Mouse (Mus musculus): Measurements from ENCODE around the gene Olfr275.
"Not testable (repeated sequence)": the region's sequence is repeated elsewhere in the genome, so short reads cannot be mapped to it uniquely, and the experiment has no call there.

Gene Olfr275

GRCm38 (mm10) chr4:52814304-52814703, at the start of gene Olfr275:
Gene Olfr275, plus strand, starts transcription at chr4:52814604.
- in situ Hi-C loops (cut with MboI, MseI), result no loop called here

GRCm38 (mm10) chr4:52765612-52766011, 48.8 kb upstream of the Olfr275 start:
- in situ Hi-C loops (cut with MboI, MseI), result no loop called here

GRCm38 (mm10) chr4:52772186-52772585, 42.2 kb upstream of the Olfr275 start:
- in situ Hi-C loops (cut with MboI, MseI), result no loop called here

- in situ Hi-C loops (cut with MboI, MseI), result no loop called here
Measured at GRCm38 (mm10) chr4:52800013-52800412, 14.4 kb upstream of the Olfr275 start.

- in situ Hi-C loops (cut with MboI, MseI), result no loop called here
Measured at GRCm38 (mm10) chr4:52811871-52812270, 2.5 kb upstream of the Olfr275 start.

- in situ Hi-C loops (cut with MboI, MseI), result loop anchor here (10.0 kb wide), 1 partner anchor 897 kb away; no protein-coding TSS in a partner anchor
Measured at GRCm38 (mm10) chr4:52821375-52821774, 7.0 kb downstream of the Olfr275 start.

GRCm38 (mm10) chr4:52845411-52845810, 31.0 kb downstream of the Olfr275 start:
- in situ Hi-C loops (cut with MboI, MseI), result not testable (repeated sequence)

- in situ Hi-C loops (cut with MboI, MseI), result no loop called here
Measured at GRCm38 (mm10) chr4:52849039-52849635, 34.7 kb downstream of the Olfr275 start.

- in situ Hi-C loops (cut with MboI, MseI), result no loop called here
Measured at GRCm38 (mm10) chr4:52849672-52850071, 35.3 kb downstream of the Olfr275 start.

- in situ Hi-C loops (cut with MboI, MseI), result no loop called here
Measured at GRCm38 (mm10) chr4:52859136-52859535, 44.7 kb downstream of the Olfr275 start, which contains the start of gene Olfr273. Gene Olfr273, minus strand, starts transcription at chr4:52859236.

- in situ Hi-C loops (cut with MboI, MseI), result no loop called here
Measured at GRCm38 (mm10) chr4:52864156-52864555, 49.8 kb downstream of the Olfr275 start.
